Mouse (Mus musculus) olfactory bulb, adult 2 months (tissue): ENCODE measurements around the gene Nlrp14.

Source experiments
- CTCF ChIP-seq: fragments of 200-500 bp; IDR thresholded peaks from 2 replicates; pipeline ENCODE4 v1.5.1; 2012; ENCODE audit warnings: low read depth, mild to moderate bottlenecking, low read length, moderate library complexity; ENCODE audit not compliant: insufficient read depth
- POLR2A ChIP-seq: fragments of 200-500 bp; IDR thresholded peaks from 2 replicates; pipeline ENCODE4 v1.6.1; 2012; ENCODE audit warnings: mild to moderate bottlenecking, low read depth, low read length, moderate library complexity; ENCODE audit not compliant: insufficient read depth

- no peak for TF ChIP-seq POLR2A
- no peak for TF ChIP-seq CTCF
Measured at GRCm38 (mm10) chr7:107241371-107241883, 74.6 kb downstream of the Nlrp14 start.
